Mouse (Mus musculus): ENCODE data around the gene Zfp324. TPM values are rescaled to one million over a fixed set of nuclear protein-coding genes. Genes with fewer than 3 reads are reported as not detected.

Zfp324 gene
- total and polyA plus RNA-seq, 3 experiments, result 2.3 to 3.6 (median 2.6) TPM

DNA sequence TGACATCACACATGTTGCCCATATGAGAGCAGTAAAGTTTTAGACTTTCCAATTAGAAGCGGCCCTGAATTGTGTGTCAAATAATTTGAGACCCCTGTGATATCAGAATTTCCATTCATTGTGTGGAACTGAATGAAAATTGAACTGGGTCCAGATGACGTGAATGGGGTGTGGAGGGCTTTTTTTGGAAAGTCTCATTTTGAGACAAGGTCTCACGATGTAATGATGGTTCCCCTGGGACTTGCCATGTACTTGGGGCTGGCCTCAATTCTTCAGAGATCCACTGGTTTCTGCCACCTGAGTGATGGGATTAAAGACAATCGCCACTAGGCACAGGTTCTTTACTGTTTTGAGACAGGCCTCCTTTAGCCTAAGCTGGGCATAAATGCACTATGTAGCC lies 25.0 kb upstream of the Zfp324 start:
- WGBS, result 66% methylated on average over 4 of the region's 4 CpGs
- intact Hi-C loops (cut with DNase I), result no loop called here

DNA sequence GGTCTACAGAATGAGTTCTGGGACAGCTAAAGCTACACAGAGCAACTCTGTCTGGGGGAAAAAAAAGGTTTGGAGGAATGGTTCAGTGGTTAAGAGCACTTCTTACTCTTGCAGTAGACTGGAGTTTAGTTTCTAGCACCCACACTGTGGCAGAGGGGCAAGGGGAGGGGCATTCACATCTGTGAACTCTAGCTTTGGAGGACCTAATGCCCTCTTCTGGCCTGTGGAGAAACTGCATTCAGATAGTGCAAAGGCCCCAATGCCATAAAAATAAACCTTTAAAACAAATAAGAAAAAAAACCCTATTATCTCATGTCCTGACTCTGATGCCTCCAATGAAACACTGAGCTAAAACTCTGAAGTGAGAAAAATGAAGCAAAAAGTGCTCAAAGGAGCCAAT lies 22.1 kb upstream of the Zfp324 start:
- H3K4me3 ChIP-seq, result no peak overlapping the region
- H3K36me3 ChIP-seq (ENCODE audit: control insufficient read depth, insufficient read depth, low read length), result no peaks in the 10 kb centered on the region
- no peaks in the 10 kb centered on the region for H3K27me3 ChIP-seq (ENCODE audit: control insufficient read depth, insufficient read depth, low read length)
- peak; percentile 55 for TF ChIP-seq CTCF (IDR thresholded peaks at IDR 0.05)
- no peak for TF ChIP-seq POLR2A (IDR thresholded peaks at IDR 0.05; ENCODE audit: insufficient read depth, low read depth, low read length)
- intact Hi-C loops (cut with DNase I), result no loop called here
- no peak overlapping the region for H3K27ac ChIP-seq
- no peak for DNase-seq
- no peaks in the 10 kb centered on the region for H3K4me1 ChIP-seq (ENCODE audit: control insufficient read depth, insufficient read depth, low read length)
- no peak overlapping the region for H3K9ac ChIP-seq (ENCODE audit: low read depth, low read length)
- H3K79me2 ChIP-seq (replicated peaks; ENCODE audit: control insufficient read depth, insufficient read depth, low read length), result no peaks in the 10 kb centered on the region

More for the DNA sequence above, 25.0 kb upstream of the Zfp324 start:
- no peak for DNase-seq
- Histone ChIP-seq H3K79me2 (replicated peaks; ENCODE audit: control insufficient read depth, insufficient read depth, low read length) (no peaks in the 10 kb centered on the region), H3K4me1 (ENCODE audit: control insufficient read depth, insufficient read depth, low read length) (no peaks in the 10 kb centered on the region), H3K36me3 (ENCODE audit: control insufficient read depth, insufficient read depth, low read length) (no peaks in the 10 kb centered on the region), H3K27ac (no peak overlapping the region), H3K27me3 (ENCODE audit: control insufficient read depth, insufficient read depth, low read length) (no peaks in the 10 kb centered on the region), H3K9ac (ENCODE audit: low read depth, low read length) (no peak overlapping the region), H3K4me3 (no peak overlapping the region)
- no peak for TF ChIP-seq CTCF (IDR thresholded peaks at IDR 0.05)
- no peak for TF ChIP-seq POLR2A (IDR thresholded peaks at IDR 0.05; ENCODE audit: insufficient read depth, low read depth, low read length)
- no peak for TF ChIP-seq EP300 (IDR thresholded peaks at IDR 0.05; ENCODE audit: insufficient read depth, low read depth, low read length)

DNA sequence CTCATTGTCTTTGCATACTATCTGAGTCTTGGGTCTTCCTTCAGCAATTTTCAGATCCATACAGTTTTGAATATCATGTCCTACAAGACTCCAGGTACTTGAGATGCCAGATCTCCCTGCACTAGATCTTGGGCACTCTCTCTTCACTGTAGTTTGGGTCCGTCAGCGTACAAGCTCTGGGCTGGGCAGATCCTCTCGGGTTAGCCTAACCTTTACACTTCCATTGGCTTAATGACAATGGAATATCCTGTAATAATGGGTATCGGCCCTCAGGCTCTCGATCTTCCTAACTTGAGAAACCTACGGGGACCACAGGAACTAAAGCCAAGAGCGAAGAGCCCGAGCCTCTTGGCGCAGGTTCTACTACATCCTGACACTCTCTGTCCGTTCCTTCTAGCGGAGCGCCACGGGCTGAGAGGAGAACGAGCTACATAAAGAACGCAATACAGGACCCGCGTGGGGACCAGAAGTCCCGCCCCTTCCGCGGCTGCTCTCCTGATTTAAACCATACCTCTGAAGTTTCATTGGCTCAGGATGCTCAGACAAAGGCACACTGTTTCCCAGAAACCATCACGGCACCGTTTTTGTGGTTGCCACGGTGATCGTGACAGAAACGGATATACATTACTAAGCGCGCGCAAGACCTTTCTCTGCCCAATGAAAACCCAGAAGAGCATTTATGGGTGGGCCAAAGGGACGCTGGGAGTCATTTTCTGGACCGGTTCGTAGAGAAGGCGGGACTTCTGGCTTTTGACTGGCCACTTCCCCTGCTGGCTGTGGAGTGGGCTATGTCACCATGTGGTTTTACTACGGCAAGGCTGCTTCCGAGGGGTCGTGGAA lies 16.4 kb upstream of the Zfp324 start:
- H3K9ac ChIP-seq (ENCODE audit: low read depth, low read length), result peak overlapping the region; percentile 55
- no peaks in the 10 kb centered on the region for H3K27me3 ChIP-seq (ENCODE audit: control insufficient read depth, insufficient read depth, low read length)
- intact Hi-C loops (cut with DNase I), result loop anchor here (2.0 kb wide), 3 partner anchors 16 to 30 kb away; partner anchors contain the start of genes Rnf225 and Zfp324
- no peaks in the 10 kb centered on the region for H3K36me3 ChIP-seq (ENCODE audit: control insufficient read depth, insufficient read depth, low read length)
- H3K27ac ChIP-seq, result peak overlapping the region; percentile 72
- peaks cover 2% of the 10 kb centered on the region for H3K4me1 ChIP-seq (ENCODE audit: control insufficient read depth, insufficient read depth, low read length)
- WGBS, result 5% methylated on average over 35 of the region's 35 CpGs
- peak; percentile 58; the same call in 1 of the 2 replicates for TF ChIP-seq POLR2A (IDR thresholded peaks at IDR 0.05; ENCODE audit: insufficient read depth, low read depth, low read length)
- TF ChIP-seq EP300 (IDR thresholded peaks at IDR 0.05; ENCODE audit: insufficient read depth, low read depth, low read length), result peak; percentile 44; the same call in 1 of the 2 replicates
- TF ChIP-seq CTCF (IDR thresholded peaks at IDR 0.05), result peak; percentile 37
- H3K79me2 ChIP-seq (replicated peaks; ENCODE audit: control insufficient read depth, insufficient read depth, low read length), result no peaks in the 10 kb centered on the region
- DNase-seq, result peak; percentile 87 to 95
- peak overlapping the region; percentile 76 for H3K4me3 ChIP-seq

DNA sequence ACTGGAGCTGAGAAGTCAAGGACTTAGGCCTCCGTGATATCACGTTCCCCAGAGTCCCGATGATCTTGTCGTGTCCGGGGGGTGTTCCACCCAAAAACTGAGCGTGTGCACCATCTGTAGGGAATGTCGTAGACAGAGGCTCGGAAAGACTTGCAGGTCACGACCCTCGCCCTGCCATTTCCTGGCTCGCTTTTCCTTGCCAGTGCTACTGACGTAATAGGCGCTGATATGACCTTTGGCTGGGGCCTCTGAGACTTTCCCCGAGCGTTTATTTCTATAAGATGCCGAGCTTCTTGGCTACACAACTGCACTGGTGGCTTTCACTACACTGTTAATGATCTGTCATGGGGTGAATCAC lies 15.8 kb upstream of the Zfp324 start:
- peak overlapping the region; percentile 55 for H3K9ac ChIP-seq (ENCODE audit: low read depth, low read length)
- no peak for DNase-seq
- no peaks in the 10 kb centered on the region for H3K36me3 ChIP-seq (ENCODE audit: control insufficient read depth, insufficient read depth, low read length)
- intact Hi-C loops (cut with DNase I), result loop anchor here (2.0 kb wide), 3 partner anchors 15 to 29 kb away; partner anchors contain the start of genes Rnf225 and Zfp324
- H3K79me2 ChIP-seq (replicated peaks; ENCODE audit: control insufficient read depth, insufficient read depth, low read length), result no peaks in the 10 kb centered on the region
- H3K4me3 ChIP-seq, result peak overlapping the region; percentile 76
- H3K27me3 ChIP-seq (ENCODE audit: control insufficient read depth, insufficient read depth, low read length), result no peaks in the 10 kb centered on the region
- TF ChIP-seq CTCF (IDR thresholded peaks at IDR 0.05) (no peak), POLR2A (IDR thresholded peaks at IDR 0.05; ENCODE audit: insufficient read depth, low read depth, low read length) (no peak), EP300 (IDR thresholded peaks at IDR 0.05; ENCODE audit: insufficient read depth, low read depth, low read length) (no peak)
- peaks cover 2% of the 10 kb centered on the region for H3K4me1 ChIP-seq (ENCODE audit: control insufficient read depth, insufficient read depth, low read length)
- WGBS, result under 1% methylated on average over 16 of the region's 16 CpGs
- peak overlapping the region; percentile 72 for H3K27ac ChIP-seq

DNA sequence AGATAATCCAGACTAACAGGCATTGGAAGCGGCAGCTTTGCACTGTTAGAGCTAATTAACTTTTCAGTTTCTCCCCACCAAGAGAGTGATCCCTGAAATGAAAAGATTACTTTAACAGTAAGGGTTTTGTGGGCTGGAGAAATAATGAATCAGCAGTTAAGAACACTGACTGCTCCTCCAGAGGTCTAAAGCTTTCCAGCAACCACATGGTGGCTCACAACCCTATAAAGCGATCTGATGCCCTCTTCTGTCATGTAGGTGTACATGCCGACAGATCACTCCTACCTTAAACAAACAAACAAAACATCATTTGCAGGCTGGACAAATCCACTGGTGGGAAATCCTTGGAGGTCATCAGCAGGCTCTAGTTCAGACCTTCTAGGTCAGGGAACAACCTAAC lies 10.7 kb upstream of the Zfp324 start:
- Histone ChIP-seq H3K27ac (no peak overlapping the region), H3K4me3 (no peak overlapping the region), H3K4me1 (ENCODE audit: control insufficient read depth, insufficient read depth, low read length) (peaks cover 2% of the 10 kb centered on the region), H3K27me3 (ENCODE audit: control insufficient read depth, insufficient read depth, low read length) (no peaks in the 10 kb centered on the region), H3K9ac (ENCODE audit: low read depth, low read length) (no peak overlapping the region), H3K79me2 (replicated peaks; ENCODE audit: control insufficient read depth, insufficient read depth, low read length) (no peaks in the 10 kb centered on the region), H3K36me3 (ENCODE audit: control insufficient read depth, insufficient read depth, low read length) (no peaks in the 10 kb centered on the region)
- no peak for DNase-seq
- peak; percentile 27; the same call in 1 of the 2 replicates for TF ChIP-seq CTCF (IDR thresholded peaks at IDR 0.05)
- TF ChIP-seq POLR2A (IDR thresholded peaks at IDR 0.05; ENCODE audit: insufficient read depth, low read depth, low read length), result no peak
- WGBS, result 47% methylated on average over 3 of the region's 3 CpGs
- intact Hi-C loops (cut with DNase I), result no loop called here

DNA sequence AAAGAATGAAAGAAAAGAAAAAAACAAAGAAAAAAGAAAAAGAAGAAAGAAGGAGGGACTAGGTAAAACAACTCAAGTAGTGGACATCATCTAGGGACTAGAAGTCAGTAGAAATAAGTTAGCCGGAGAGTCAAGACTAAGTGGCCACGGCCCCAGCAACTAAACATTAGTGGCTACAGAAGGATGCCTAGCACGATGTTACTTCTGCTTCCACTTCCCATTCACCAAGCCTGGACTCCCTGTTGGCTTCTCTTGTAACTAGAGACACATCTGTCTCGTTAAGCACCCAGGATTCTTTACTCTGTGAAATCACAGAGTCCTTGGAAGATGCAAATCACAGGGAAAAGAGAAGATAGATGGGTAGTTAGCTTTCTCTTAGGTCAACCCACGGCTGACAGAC lies 8.1 kb upstream of the Zfp324 start:
- H3K4me1 ChIP-seq (ENCODE audit: control insufficient read depth, insufficient read depth, low read length), result no peaks in the 10 kb centered on the region
- H3K36me3 ChIP-seq (ENCODE audit: control insufficient read depth, insufficient read depth, low read length), result no peaks in the 10 kb centered on the region
- DNase-seq, result no peak
- H3K27me3 ChIP-seq (ENCODE audit: control insufficient read depth, insufficient read depth, low read length), result no peaks in the 10 kb centered on the region
- H3K27ac ChIP-seq, result no peak overlapping the region
- H3K9ac ChIP-seq (ENCODE audit: low read depth, low read length), result no peak overlapping the region
- 69% methylated on average over 5 of the region's 5 CpGs for WGBS
- intact Hi-C loops (cut with DNase I), result no loop called here
- no peaks in the 10 kb centered on the region for H3K79me2 ChIP-seq (replicated peaks; ENCODE audit: control insufficient read depth, insufficient read depth, low read length)
- H3K4me3 ChIP-seq, result no peak overlapping the region
- TF ChIP-seq CTCF (IDR thresholded peaks at IDR 0.05), result no peak
- TF ChIP-seq POLR2A (IDR thresholded peaks at IDR 0.05; ENCODE audit: insufficient read depth, low read depth, low read length), result no peak
- TF ChIP-seq EP300 (IDR thresholded peaks at IDR 0.05; ENCODE audit: insufficient read depth, low read depth, low read length), result no peak

All from heart, adult 2 months (tissue).